Comparison of ENCODE assay signal across 25 mouse cellular contexts in the genomic region with DNA sequence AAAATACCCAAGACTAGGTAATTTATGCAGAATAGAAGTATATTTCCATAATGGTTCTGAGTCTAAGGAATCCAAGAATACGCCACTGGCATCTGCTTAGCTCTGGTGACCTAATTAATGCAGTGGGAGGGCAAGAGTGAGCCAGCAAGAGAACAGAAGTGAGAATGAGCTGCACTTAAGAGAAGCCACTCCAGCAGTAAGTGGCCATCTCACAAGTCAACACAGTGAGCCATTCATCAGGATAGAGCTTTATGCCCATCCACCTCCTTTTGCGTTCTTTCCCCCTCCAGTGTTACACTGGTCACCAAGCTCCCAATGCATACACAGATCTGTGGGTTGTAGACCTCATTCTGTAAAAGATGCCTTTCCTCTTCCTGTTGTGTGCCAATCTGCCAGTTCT.
"Had no signal": no experiment of that assay in that cellular context is flagged by ENCODE, and none has a peak within 500 bp of the region (broad histone marks: within the 10 kb centered on the region; RNA-seq: fewer than 3 reads in every experiment).

No protein-coding gene starts in this region.

- H3K4me2 ChIP-seq: heart, embryonic 11.5 days; heart, embryonic 13.5 days; heart, embryonic 15.5 days; hindbrain, embryonic 13.5 days; hindbrain, embryonic 15.5 days; kidney, embryonic 15.5 days; limb, embryonic 13.5 days; limb, embryonic 15.5 days had no signal

- H3K9me3 ChIP-seq: heart, embryonic 13.5 days; heart, embryonic 15.5 days; hindbrain, embryonic 13.5 days; hindbrain, embryonic 15.5 days; kidney, embryonic 15.5 days; limb, embryonic 13.5 days; limb, embryonic 15.5 days had no signal

- ATAC-seq: forebrain, postnatal 0 days; hindbrain, postnatal 0 days; intestine, embryonic 16.5 days had no signal

- H3K27me3 ChIP-seq: heart, embryonic 13.5 days; heart, embryonic 15.5 days; hindbrain, embryonic 13.5 days; hindbrain, embryonic 15.5 days; kidney, embryonic 15.5 days; limb, embryonic 15.5 days had no signal

- H3K36me3 ChIP-seq: heart, embryonic 13.5 days; heart, embryonic 15.5 days; hindbrain, embryonic 13.5 days; hindbrain, embryonic 15.5 days; kidney, embryonic 15.5 days; limb, embryonic 13.5 days; limb, embryonic 15.5 days had no signal

- H3K4me3 ChIP-seq: heart, embryonic 13.5 days; heart, embryonic 15.5 days; hindbrain, embryonic 13.5 days; hindbrain, embryonic 15.5 days; kidney, embryonic 15.5 days; limb, embryonic 13.5 days; limb, embryonic 15.5 days had no signal

- DNase-seq: forebrain, postnatal 0 days; gastrocnemius, postnatal 14 days; gastrocnemius, postnatal 36 days; heart, adult 18-20 months; heart, postnatal 14 days; heart, postnatal 36 days; kidney, adult 11 months; kidney, adult 2 months; kidney, adult 9 months; kidney, postnatal 14 days; kidney, postnatal 36 days; layer of hippocampus, adult 9-11 months; layer of hippocampus, postnatal 36 days; left cerebral cortex, postnatal 4 days had no signal

- H3K9ac ChIP-seq: forebrain, postnatal 0 days; heart, embryonic 13.5 days; heart, embryonic 15.5 days; hindbrain, embryonic 13.5 days; hindbrain, embryonic 15.5 days; kidney, embryonic 15.5 days; limb, embryonic 13.5 days; limb, embryonic 15.5 days had no signal

- H3K27ac ChIP-seq: heart, embryonic 13.5 days; heart, embryonic 15.5 days; hindbrain, embryonic 13.5 days; hindbrain, embryonic 15.5 days; hindbrain, postnatal 0 days; kidney, embryonic 15.5 days; kidney, postnatal 0 days; limb, embryonic 13.5 days; limb, embryonic 15.5 days had no signal
